Mouse (Mus musculus) liver, adult (tissue): Measurements from ENCODE around the gene Clec1b.

ENCODE experiments used
- GATA4 ChIP-seq: IDR thresholded peaks from 2 replicates; pipeline ENCODE4 v1.6.1; 2014; ENCODE audit warnings: mild to moderate bottlenecking, low read length; ENCODE audit not compliant: insufficient replicate concordance

Clec1b gene

GRCm38 (mm10) chr6:129449743-129450142, 52.6 kb downstream of the Clec1b start:
- no peak for TF ChIP-seq GATA4

- TF ChIP-seq GATA4: no peak
Measured at GRCm38 (mm10) chr6:129451411-129452039, 54.4 kb downstream of the Clec1b start, which contains the start of gene Clec1a. Gene Clec1a (minus strand): TSS chr6:129452000.
